Mouse (Mus musculus) kidney, postnatal 4 days (tissue): Measurements from ENCODE around the gene Fmnl2.

Experiments used
- DNase-seq, 2 experiments: peaks; one replicate each; pipeline ENCODE4 v3.0.0; 2021; ENCODE audit warnings: mixed read lengths in 2 of 2

The Fmnl2 gene

GRCm38 (mm10) chr2:52857611-52858528 lies at the start of gene Fmnl2:
Gene Fmnl2, plus strand, starts transcription at chr2:52857860.
- peak; percentile 91 to 93 for DNase-seq

GRCm38 (mm10) chr2:52809988-52810387 lies 47.7 kb upstream of the Fmnl2 start:
- no peak for DNase-seq

- peak; percentile 42 to 47 for DNase-seq
Measured at GRCm38 (mm10) chr2:52811691-52812090, 46.0 kb upstream of the Fmnl2 start.

- no peak for DNase-seq
Measured at GRCm38 (mm10) chr2:52817341-52817740, 40.3 kb upstream of the Fmnl2 start.

GRCm38 (mm10) chr2:52818944-52819343 lies 38.7 kb upstream of the Fmnl2 start:
- DNase-seq: no peak

GRCm38 (mm10) chr2:52822214-52822613 lies 35.4 kb upstream of the Fmnl2 start:
- no peak for DNase-seq

- no peak for DNase-seq
Measured at GRCm38 (mm10) chr2:52828077-52828476, 29.6 kb upstream of the Fmnl2 start.

GRCm38 (mm10) chr2:52830513-52830912 lies 27.1 kb upstream of the Fmnl2 start:
- DNase-seq: no peak

GRCm38 (mm10) chr2:52831585-52831984 lies 26.1 kb upstream of the Fmnl2 start:
- no peak for DNase-seq

- DNase-seq: no peak
Measured at GRCm38 (mm10) chr2:52835726-52836125, 21.9 kb upstream of the Fmnl2 start.

- DNase-seq: no peak
Measured at GRCm38 (mm10) chr2:52839074-52839473, 18.6 kb upstream of the Fmnl2 start.

- no peak for DNase-seq
Measured at GRCm38 (mm10) chr2:52839868-52840267, 17.8 kb upstream of the Fmnl2 start.

GRCm38 (mm10) chr2:52843861-52844260 lies 13.8 kb upstream of the Fmnl2 start:
- DNase-seq: no peak

- DNase-seq: no peak
Measured at GRCm38 (mm10) chr2:52844936-52845752, 12.5 kb upstream of the Fmnl2 start.

GRCm38 (mm10) chr2:52846506-52846905 lies 11.2 kb upstream of the Fmnl2 start:
- no peak for DNase-seq

- no peak for DNase-seq
Measured at GRCm38 (mm10) chr2:52849092-52849491, 8.6 kb upstream of the Fmnl2 start.

GRCm38 (mm10) chr2:52858529-52859465 lies 1.1 kb downstream of the Fmnl2 start:
- peak; percentile 78 to 85 for DNase-seq

GRCm38 (mm10) chr2:52859466-52859840 lies 1.8 kb downstream of the Fmnl2 start:
- peak; percentile 50 to 63 for DNase-seq

- DNase-seq: peak in 1 of 2 experiments; percentile 28
Measured at GRCm38 (mm10) chr2:52860111-52860775, 2.6 kb downstream of the Fmnl2 start.

GRCm38 (mm10) chr2:52862046-52862759 lies 4.5 kb downstream of the Fmnl2 start:
- DNase-seq: no peak

- no peak for DNase-seq
Measured at GRCm38 (mm10) chr2:52862760-52863124, 5.1 kb downstream of the Fmnl2 start.
